Mouse (Mus musculus) hindbrain, embryonic 12.5 days (tissue): ENCODE data around the gene Map4k4. TPM values are rescaled to one million over a fixed set of nuclear protein-coding genes. Genes with fewer than 3 reads are reported as not detected.

Source experiments
- ATAC-seq: fragments of 200-750 bp; cut with Nextera tagmentation; 2 replicates; pipeline ENCODE4 v1.8.0; 2017; ENCODE audit warnings: moderate TSS enrichment; ENCODE audit not compliant: low FRiP score
- H3K27ac ChIP-seq: fragments of 300-500 bp; sonication (generic); 2 replicates; pipeline ENCODE4 v1.5.1; 2016; ENCODE audit warnings: mild to moderate bottlenecking
- H3K27me3 ChIP-seq: fragments of 300-500 bp; sonication (generic); 2 replicates; pipeline ENCODE4 v1.6.1; 2016; ENCODE audit warnings: mild to moderate bottlenecking
- H3K36me3 ChIP-seq: fragments of 300-500 bp; sonication (generic); 2 replicates; pipeline ENCODE4 v1.6.1; 2016; ENCODE audit warnings: mild to moderate bottlenecking
- H3K4me1 ChIP-seq: fragments of 300-500 bp; sonication (generic); 2 replicates; pipeline ENCODE4 v1.6.1; 2016
- H3K4me2 ChIP-seq: fragments of 300-500 bp; sonication (generic); replicated peaks from 2 replicates; pipeline ENCODE4 v1.6.1; 2016; ENCODE audit warnings: mild to moderate bottlenecking
- H3K4me3 ChIP-seq: fragments of 300-500 bp; sonication (generic); 2 replicates; pipeline ENCODE4 v1.5.1; 2016; ENCODE audit warnings: mild to moderate bottlenecking
- H3K9ac ChIP-seq: fragments of 300-500 bp; sonication (generic); 2 replicates; pipeline ENCODE4 v1.6.1; 2016; ENCODE audit warnings: mild to moderate bottlenecking, moderate library complexity
- H3K9me3 ChIP-seq: fragments of 300-500 bp; sonication (generic); replicated peaks from 2 replicates; pipeline ENCODE4 v1.6.1; 2016; ENCODE audit warnings: mild to moderate bottlenecking
- WGBS: fragments of 180-500 bp; shearing (Covaris S2); methylation state at CpG from one replicate; pipeline ENCODE4 v1.1.7; 2016; 5-methylcytosine and 5-hydroxymethylcytosine counted together
- polyA plus RNA-seq: library from polyadenylated mRNA; unstranded; fragments of >200 nt; fragmentation: Nextera tagmentation; extraction: Ambion mirVana; gene quantifications from 2 replicates; pipeline ENCODE4 v1.2.1, GENCODE M21; 2016

Gene Map4k4
- polyA plus RNA-seq, 1 experiment from 2014 or later: 66.2 TPM

DNA sequence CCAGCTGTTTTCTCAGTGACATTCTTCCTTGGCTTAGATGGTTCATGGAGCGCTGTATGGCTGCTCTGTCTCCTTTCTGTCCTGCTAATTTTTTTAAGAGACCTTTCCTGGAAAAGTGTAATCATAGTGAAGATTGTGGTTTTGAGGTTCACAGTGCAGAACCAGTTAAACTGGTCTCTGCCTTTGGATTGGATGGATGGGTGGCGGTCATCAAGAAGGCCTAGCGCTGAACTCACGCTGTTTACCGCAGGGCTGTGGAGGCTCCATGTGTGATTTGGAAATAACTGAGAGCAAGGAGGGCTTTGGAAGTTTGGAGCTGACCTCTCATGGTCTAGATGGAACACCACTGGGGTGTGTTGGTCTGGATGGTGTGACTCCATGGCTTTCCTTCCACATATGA is 56.0 kb downstream of the Map4k4 start:
- H3K9me3 ChIP-seq: no peaks in the 10 kb centered on the region
- H3K4me2 ChIP-seq: no peak overlapping the region
- H3K4me1 ChIP-seq: peaks cover 69% of the 10 kb centered on the region
- no peaks in the 10 kb centered on the region for H3K27me3 ChIP-seq
- no peak overlapping the region for H3K4me3 ChIP-seq
- WGBS: 70% methylated on average over 5 of the region's 5 CpGs
- H3K27ac ChIP-seq: 0 out of 2 replicates have a peak overlapping the region, but pooled peaks have one; percentile 2
- ATAC-seq: 0 out of 2 replicates have a peak, but pooled peaks have one; percentile 3
- H3K9ac ChIP-seq: no peak overlapping the region
- H3K36me3 ChIP-seq: no peaks in the 10 kb centered on the region

DNA sequence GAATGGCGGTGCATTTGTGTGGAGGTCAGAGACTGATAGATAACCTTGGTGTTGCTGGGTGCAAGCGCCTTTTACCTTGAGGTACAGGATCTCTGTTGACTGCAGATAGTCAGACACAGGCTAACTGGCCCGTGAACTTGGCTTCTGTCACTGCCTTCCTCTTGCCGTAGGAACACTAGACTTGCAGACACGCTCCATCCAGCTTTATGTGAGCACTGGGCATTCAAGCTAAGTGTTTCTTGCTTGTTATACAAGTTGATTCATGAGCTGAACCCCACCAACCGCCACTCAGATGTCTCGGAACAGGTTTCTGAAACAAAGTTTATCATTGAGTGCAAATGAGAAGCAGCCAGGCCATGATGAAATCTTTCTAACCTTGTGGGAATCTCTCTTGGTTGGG is 57.3 kb downstream of the Map4k4 start:
- H3K4me2 ChIP-seq: no peak overlapping the region
- H3K4me3 ChIP-seq: no peak overlapping the region
- no peaks in the 10 kb centered on the region for H3K9me3 ChIP-seq
- ATAC-seq: no peak
- no peaks in the 10 kb centered on the region for H3K27me3 ChIP-seq
- H3K36me3 ChIP-seq: 0 out of 2 replicates have a peak, but pooled peaks cover 8% of the 10 kb centered on the region
- H3K4me1 ChIP-seq: peaks cover 66% of the 10 kb centered on the region
- no peak overlapping the region for H3K27ac ChIP-seq
- 81% methylated on average over 7 of the region's 7 CpGs for WGBS
- no peak overlapping the region for H3K9ac ChIP-seq

DNA sequence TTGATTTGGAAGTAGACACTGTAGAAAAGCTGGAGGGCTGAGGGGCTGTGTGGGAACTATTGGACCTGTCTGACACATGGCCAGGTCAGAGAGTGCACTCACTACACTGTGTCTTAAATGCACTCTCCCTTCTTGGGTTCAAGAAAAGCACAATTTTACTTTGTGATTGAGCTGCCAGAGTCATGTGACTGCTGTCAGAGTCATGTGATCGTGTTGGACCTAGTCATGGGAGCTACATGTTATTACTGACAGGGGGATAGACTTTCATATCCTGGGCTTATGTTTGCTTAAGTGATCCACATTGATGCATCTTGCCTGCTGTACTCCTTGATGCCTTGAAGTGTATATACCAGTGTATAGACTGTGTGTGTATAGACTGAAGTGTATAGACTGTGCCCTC is 59.9 kb downstream of the Map4k4 start:
- no peak overlapping the region for H3K4me3 ChIP-seq
- no peaks in the 10 kb centered on the region for H3K27me3 ChIP-seq
- ATAC-seq: no peak
- 87% methylated on average over 1 of the region's 1 CpGs for WGBS
- H3K9me3 ChIP-seq: no peaks in the 10 kb centered on the region
- H3K36me3 ChIP-seq: peaks cover 19% of the 10 kb centered on the region; the same call in 1 of the 2 replicates
- H3K27ac ChIP-seq: no peak overlapping the region
- H3K4me2 ChIP-seq: no peak overlapping the region
- no peak overlapping the region for H3K9ac ChIP-seq
- peaks cover 56% of the 10 kb centered on the region for H3K4me1 ChIP-seq

DNA sequence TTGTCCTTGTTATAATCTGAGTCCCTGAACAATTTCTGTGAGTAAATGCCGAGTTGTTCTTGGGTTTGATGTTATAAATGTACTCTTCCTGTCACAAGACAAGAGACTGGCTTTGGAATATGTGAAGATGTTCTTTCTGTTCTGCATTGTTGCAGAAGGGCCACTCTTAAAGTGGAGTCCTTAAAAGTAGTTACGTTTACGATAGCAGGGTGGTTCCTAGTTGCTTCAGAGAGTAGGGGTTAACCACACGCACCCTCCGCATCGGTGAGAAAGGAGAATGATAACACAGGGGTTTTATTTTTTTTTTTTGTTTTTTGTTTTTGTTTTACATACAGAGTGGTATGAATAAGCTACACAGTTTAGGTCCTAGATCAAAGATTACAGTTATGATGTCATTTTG is 60.4 kb downstream of the Map4k4 start:
- Histone ChIP-seq H3K9ac (no peak overlapping the region), H3K27ac (no peak overlapping the region), H3K4me2 (no peak overlapping the region), H3K4me1 (peaks cover 53% of the 10 kb centered on the region), H3K36me3 (peaks cover 19% of the 10 kb centered on the region; the same call in 1 of the 2 replicates), H3K9me3 (no peaks in the 10 kb centered on the region), H3K27me3 (no peaks in the 10 kb centered on the region), H3K4me3 (no peak overlapping the region)
- no peak for ATAC-seq
- WGBS: 89% methylated on average over 6 of the region's 6 CpGs

DNA sequence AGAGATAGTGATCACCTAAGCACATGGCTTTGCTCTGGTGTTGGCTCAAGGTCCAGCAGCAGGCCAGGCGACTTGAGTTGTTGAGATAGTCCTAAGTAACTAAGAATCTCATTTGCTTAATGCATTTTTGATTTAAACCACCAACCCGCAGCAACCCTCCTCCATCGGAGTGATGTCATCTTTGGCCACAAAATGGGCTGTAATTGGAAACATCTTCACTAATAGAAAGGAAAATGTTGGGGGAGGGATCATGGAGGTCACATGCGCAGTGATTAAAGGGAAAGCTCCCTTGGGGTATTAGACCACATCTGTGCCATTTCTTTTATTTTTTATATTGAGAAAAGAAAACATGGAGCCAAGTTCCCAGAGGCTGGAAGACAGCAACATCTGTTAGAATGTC is 61.6 kb downstream of the Map4k4 start:
- no peak overlapping the region for H3K4me2 ChIP-seq
- peaks cover 19% of the 10 kb centered on the region; the same call in 1 of the 2 replicates for H3K36me3 ChIP-seq
- H3K9me3 ChIP-seq: no peaks in the 10 kb centered on the region
- no peaks in the 10 kb centered on the region for H3K27me3 ChIP-seq
- peaks cover 43% of the 10 kb centered on the region for H3K4me1 ChIP-seq
- H3K4me3 ChIP-seq: no peak overlapping the region
- H3K9ac ChIP-seq: no peak overlapping the region
- H3K27ac ChIP-seq: no peak overlapping the region
- no peak for ATAC-seq
- WGBS: 61% methylated on average over 4 of the region's 4 CpGs

DNA sequence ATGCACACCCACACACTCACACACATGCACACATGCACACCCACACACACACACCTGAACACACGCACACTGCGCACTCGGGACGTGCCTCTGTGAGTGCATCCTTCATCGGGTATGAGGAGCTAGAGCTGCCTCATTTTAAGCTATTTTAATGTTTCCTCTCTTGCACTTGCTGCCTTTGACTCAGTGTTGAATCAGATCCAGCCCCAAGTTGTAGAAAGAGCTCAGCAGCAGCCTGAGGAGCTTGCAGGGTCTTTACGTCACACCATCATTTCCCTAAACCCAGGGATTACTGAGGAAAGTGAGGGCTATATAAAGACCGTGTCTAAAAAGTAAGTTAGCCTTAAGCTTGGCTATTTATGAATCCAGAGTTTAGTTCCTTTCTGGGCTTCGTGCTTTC is 62.1 kb downstream of the Map4k4 start:
- 91% methylated on average over 8 of the region's 8 CpGs for WGBS
- Histone ChIP-seq H3K27me3 (no peaks in the 10 kb centered on the region), H3K9me3 (no peaks in the 10 kb centered on the region), H3K27ac (no peak overlapping the region), H3K4me3 (no peak overlapping the region), H3K9ac (no peak overlapping the region), H3K4me1 (peaks cover 38% of the 10 kb centered on the region), H3K4me2 (no peak overlapping the region), H3K36me3 (peaks cover 20% of the 10 kb centered on the region; the same call in 1 of the 2 replicates)
- ATAC-seq: no peak

GRCm38 (mm10) chr1:39963821-39964220 is 63.1 kb downstream of the Map4k4 start:
- WGBS: 64% methylated on average over 3 of the region's 3 CpGs
- ATAC-seq: peak; percentile 32
- Histone ChIP-seq H3K4me2 (no peak overlapping the region), H3K4me1 (peaks cover 38% of the 10 kb centered on the region), H3K27me3 (no peaks in the 10 kb centered on the region), H3K4me3 (no peak overlapping the region), H3K9ac (no peak overlapping the region), H3K9me3 (no peaks in the 10 kb centered on the region), H3K27ac (peak overlapping the region; percentile 14; the same call in 1 of the 2 replicates), H3K36me3 (peaks cover 23% of the 10 kb centered on the region; the same call in 1 of the 2 replicates)

- Histone ChIP-seq H3K27me3 (no peaks in the 10 kb centered on the region), H3K4me3 (no peak overlapping the region), H3K36me3 (peaks cover 23% of the 10 kb centered on the region; the same call in 1 of the 2 replicates), H3K27ac (no peak overlapping the region), H3K4me2 (no peak overlapping the region), H3K4me1 (peaks cover 37% of the 10 kb centered on the region), H3K9ac (no peak overlapping the region), H3K9me3 (no peaks in the 10 kb centered on the region)
- ATAC-seq: no peak
- WGBS: 95% methylated on average over 2 of the region's 2 CpGs
Observed at GRCm38 (mm10) chr1:39964427-39964826, 63.7 kb downstream of the Map4k4 start.

DNA sequence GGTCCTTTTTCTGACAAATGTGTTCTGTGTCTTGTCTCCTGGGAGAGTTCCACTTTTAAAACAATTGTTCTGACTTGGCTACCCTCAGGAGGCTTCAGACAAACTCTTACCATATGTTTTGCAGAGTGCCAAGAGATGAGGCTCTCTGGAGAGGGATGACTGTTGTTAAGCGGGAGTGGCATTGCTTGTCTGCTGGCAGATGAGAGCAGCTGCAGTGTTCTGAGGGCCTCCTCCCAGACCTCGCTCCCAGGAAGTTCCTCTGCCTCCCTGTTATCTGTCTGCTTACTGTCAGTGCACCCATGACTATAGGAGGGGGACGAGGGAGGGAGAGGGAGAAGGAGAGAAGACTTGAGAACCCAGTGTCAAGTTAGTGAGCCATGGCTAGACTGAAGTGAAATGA is 64.7 kb downstream of the Map4k4 start:
- no peak overlapping the region for H3K4me3 ChIP-seq
- H3K9me3 ChIP-seq: no peaks in the 10 kb centered on the region
- no peak for ATAC-seq
- no peak overlapping the region for H3K9ac ChIP-seq
- no peaks in the 10 kb centered on the region for H3K27me3 ChIP-seq
- H3K36me3 ChIP-seq: peaks cover 23% of the 10 kb centered on the region; the same call in 1 of the 2 replicates
- H3K4me2 ChIP-seq: no peak overlapping the region
- 68% methylated on average over 3 of the region's 3 CpGs for WGBS
- H3K27ac ChIP-seq: no peak overlapping the region
- H3K4me1 ChIP-seq: peaks cover 38% of the 10 kb centered on the region

- Histone ChIP-seq H3K4me3 (no peak overlapping the region), H3K9ac (no peak overlapping the region), H3K4me1 (peaks cover 26% of the 10 kb centered on the region), H3K36me3 (peaks cover 10% of the 10 kb centered on the region), H3K9me3 (no peaks in the 10 kb centered on the region), H3K27me3 (no peaks in the 10 kb centered on the region), H3K4me2 (no peak overlapping the region), H3K27ac (no peak overlapping the region)
- no peak for ATAC-seq
- 66% methylated on average over 7 of the region's 7 CpGs for WGBS
Observed at GRCm38 (mm10) chr1:39968999-39969398, 68.3 kb downstream of the Map4k4 start.

- peaks cover 25% of the 10 kb centered on the region for H3K4me1 ChIP-seq
- no peaks in the 10 kb centered on the region for H3K27me3 ChIP-seq
- no peak overlapping the region for H3K4me3 ChIP-seq
- H3K9ac ChIP-seq: no peak overlapping the region
- peak; percentile 42; the same call in 1 of the 2 replicates for ATAC-seq
- H3K27ac ChIP-seq: peak overlapping the region; percentile 23
- no peaks in the 10 kb centered on the region for H3K9me3 ChIP-seq
- no peak overlapping the region for H3K4me2 ChIP-seq
- peaks cover 13% of the 10 kb centered on the region for H3K36me3 ChIP-seq
- WGBS: 40% methylated on average over 2 of the region's 2 CpGs
Observed at GRCm38 (mm10) chr1:39969771-39970406, 69.2 kb downstream of the Map4k4 start.

DNA sequence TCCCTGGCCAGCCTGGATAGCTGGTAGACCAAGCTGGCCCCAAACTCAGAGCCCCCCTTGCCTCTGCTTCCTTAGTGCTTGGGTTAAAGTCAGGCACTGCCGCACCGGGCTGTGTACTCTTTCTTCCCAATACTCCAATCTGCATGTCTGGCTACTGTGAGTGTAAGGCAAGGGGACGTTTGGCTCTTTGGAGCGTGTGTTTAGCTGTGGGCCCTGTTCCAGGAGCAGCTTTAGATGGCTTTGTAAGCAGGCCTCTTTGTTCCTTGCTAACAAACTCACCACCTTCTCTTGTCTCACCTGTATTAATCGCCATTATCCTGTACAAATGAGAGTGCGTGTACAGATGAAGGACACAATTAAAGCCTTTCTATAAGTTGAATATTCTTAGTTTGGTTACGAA is 71.7 kb downstream of the Map4k4 start:
- no peak overlapping the region for H3K4me2 ChIP-seq
- ATAC-seq: no peak
- no peak overlapping the region for H3K4me3 ChIP-seq
- H3K27ac ChIP-seq: no peak overlapping the region; the same call in 1 of the 2 replicates
- peaks cover 35% of the 10 kb centered on the region for H3K36me3 ChIP-seq
- WGBS: 86% methylated on average over 7 of the region's 7 CpGs
- H3K9me3 ChIP-seq: no peaks in the 10 kb centered on the region
- H3K9ac ChIP-seq: no peak overlapping the region
- H3K27me3 ChIP-seq: no peaks in the 10 kb centered on the region
- H3K4me1 ChIP-seq: peaks cover 25% of the 10 kb centered on the region

- Histone ChIP-seq H3K4me2 (no peak overlapping the region), H3K9ac (no peak overlapping the region), H3K27me3 (no peaks in the 10 kb centered on the region), H3K36me3 (peaks cover 44% of the 10 kb centered on the region), H3K4me3 (no peak overlapping the region), H3K27ac (no peak overlapping the region), H3K4me1 (peaks cover 15% of the 10 kb centered on the region), H3K9me3 (no peaks in the 10 kb centered on the region)
- WGBS: 88% methylated on average over 4 of the region's 4 CpGs
- no peak for ATAC-seq
Observed at GRCm38 (mm10) chr1:39973911-39974310, 73.2 kb downstream of the Map4k4 start.
